Mouse (Mus musculus) heart, embryonic 14.5 days (tissue): ENCODE measurements around the gene Trak1. TPM values are rescaled to one million over a fixed set of nuclear protein-coding genes. Genes with fewer than 3 reads are reported as not detected.

Experiments
- ATAC-seq: fragments of 200-750 bp; cut with Nextera tagmentation; 2 replicates; pipeline ENCODE4 v1.8.0; 2017; ENCODE audit warnings: low read depth, moderate TSS enrichment; ENCODE audit not compliant: insufficient number of reproducible peaks, insufficient read depth, low FRiP score
- H3K27ac ChIP-seq, 2 experiments: fragments of 200-500 bp in 1 of 2; fragments of 300-500 bp in 1 of 2; sonication (generic) in 1 of 2; replicated peaks in 1 of 2; 2 replicates each; pipeline ENCODE4 v1.5.1; 2012 to 2014; ENCODE audit warnings: low read depth in 2 of 2, low read length in 2 of 2, control low read depth in 1 of 2, mild to moderate bottlenecking in 1 of 2, mixed read lengths in 1 of 2; ENCODE audit not compliant: control insufficient read depth in 1 of 2, insufficient read depth in 1 of 2
- H3K27me3 ChIP-seq: fragments of 300-500 bp; sonication (generic); 2 replicates; pipeline ENCODE4 v1.6.1; 2014; ENCODE audit warnings: mild to moderate bottlenecking, low read length, control low read depth; ENCODE audit not compliant: control insufficient read depth, insufficient read depth
- H3K36me3 ChIP-seq: fragments of 300-500 bp; sonication (generic); 2 replicates; pipeline ENCODE4 v1.6.1; 2014; ENCODE audit warnings: mild to moderate bottlenecking, control low read depth, low read length, mixed read lengths; ENCODE audit not compliant: control insufficient read depth, insufficient read depth
- H3K4me1 ChIP-seq, 2 experiments: fragments of 200-500 bp in 1 of 2; fragments of 300-500 bp in 1 of 2; sonication (generic) in 1 of 2; 2 replicates each; pipeline ENCODE4 v1.6.1; 2012 to 2014; ENCODE audit warnings: low read length in 2 of 2, control low read depth in 1 of 2, mixed read lengths in 1 of 2; ENCODE audit not compliant: control insufficient read depth in 2 of 2, insufficient read depth in 2 of 2
- H3K4me2 ChIP-seq: fragments of 300-500 bp; sonication (generic); 2 replicates; pipeline ENCODE4 v1.6.1; 2014; ENCODE audit warnings: mild to moderate bottlenecking, low read length
- H3K4me3 ChIP-seq, 2 experiments: fragments of 200-500 bp in 1 of 2; fragments of 300-500 bp in 1 of 2; sonication (generic) in 1 of 2; 2 replicates each; pipeline ENCODE4 v1.5.1; 2012 to 2014; ENCODE audit warnings: low read length in 2 of 2, mild to moderate bottlenecking in 2 of 2, control low read depth in 1 of 2, low read depth in 1 of 2, moderate library complexity in 1 of 2; ENCODE audit not compliant: control insufficient read depth in 1 of 2, insufficient read depth in 1 of 2
- H3K9ac ChIP-seq: fragments of 300-500 bp; sonication (generic); 2 replicates; pipeline ENCODE4 v1.6.1; 2014; ENCODE audit warnings: mild to moderate bottlenecking, low read length
- H3K9me3 ChIP-seq: fragments of 300-500 bp; sonication (generic); 2 replicates; pipeline ENCODE4 v1.6.1; 2016; ENCODE audit warnings: low read length, control low read depth; ENCODE audit not compliant: control insufficient read depth
- WGBS: fragments of 180-500 bp; shearing (Covaris S2); extraction: QIAGEN DNeasy Blood & Tissue Kit; methylation state at CpG from one replicate; pipeline ENCODE4 v1.1.7; 2014; 5-methylcytosine and 5-hydroxymethylcytosine counted together
- polyA plus RNA-seq: library from polyadenylated mRNA; unstranded; fragments of >200 nt; fragmentation: Nextera tagmentation; extraction: Ambion mirVana; gene quantifications from 2 replicates; pipeline ENCODE4 v1.2.1, GENCODE M21; 2014

The Trak1 gene
- 41.3 and 42.1 TPM in 2 replicates for polyA plus RNA-seq

GRCm38 (mm10) chr9:121297171-121298064 is at the start of gene Trak1:
Gene Trak1 (plus strand): TSS chr9:121297502.
- WGBS, result under 1% methylated on average over 98 of the region's 116 CpGs
- Histone ChIP-seq H3K9me3 (no peaks in the 10 kb centered on the region), H3K4me3 (peak within 1 kb of the TSS; percentile 85 to 90), H3K36me3 (peaks cover 3% of the 10 kb centered on the region; the same call in 1 of the 2 replicates), H3K27me3 (no peaks in the 10 kb centered on the region), H3K4me1 (peaks cover 26 to 31% of the 10 kb centered on the region in 2 experiments), H3K27ac (peak within 1 kb of the TSS; percentile 84 to 86), H3K9ac (peak within 1 kb of the TSS; percentile 99), H3K4me2 (peak within 1 kb of the TSS; percentile 97)
- ATAC-seq, result peak; percentile 86

GRCm38 (mm10) chr9:121247956-121248775 is 49.1 kb upstream of the Trak1 start:
- Histone ChIP-seq H3K4me1 (no peaks in the 10 kb centered on the region), H3K4me3 (no peak overlapping the region), H3K9ac (no peak overlapping the region), H3K4me2 (no peak overlapping the region), H3K9me3 (no peaks in the 10 kb centered on the region), H3K27ac (no peak overlapping the region), H3K36me3 (no peaks in the 10 kb centered on the region), H3K27me3 (no peaks in the 10 kb centered on the region)
- no peak for ATAC-seq
- 58% methylated on average over 12 of the region's 12 CpGs for WGBS

- Histone ChIP-seq H3K9me3 (no peaks in the 10 kb centered on the region), H3K36me3 (no peaks in the 10 kb centered on the region), H3K27ac (no peak overlapping the region), H3K4me3 (no peak overlapping the region), H3K27me3 (no peaks in the 10 kb centered on the region), H3K4me2 (no peak overlapping the region), H3K4me1 (no peaks in the 10 kb centered on the region), H3K9ac (no peak overlapping the region)
- ATAC-seq, result no peak
- 40% methylated on average over 14 of the region's 14 CpGs for WGBS
Measured at GRCm38 (mm10) chr9:121249805-121250204, 47.5 kb upstream of the Trak1 start.

- H3K9ac ChIP-seq, result no peak overlapping the region
- H3K9me3 ChIP-seq, result no peaks in the 10 kb centered on the region
- no peak for ATAC-seq
- no peaks in the 10 kb centered on the region for H3K4me1 ChIP-seq
- H3K36me3 ChIP-seq, result no peaks in the 10 kb centered on the region
- WGBS, result 87% methylated on average over 11 of the region's 11 CpGs
- H3K4me3 ChIP-seq, result no peak overlapping the region
- H3K4me2 ChIP-seq, result no peak overlapping the region
- H3K27me3 ChIP-seq, result no peaks in the 10 kb centered on the region
- no peak overlapping the region for H3K27ac ChIP-seq
Measured at GRCm38 (mm10) chr9:121250854-121251253, 46.4 kb upstream of the Trak1 start.

- Histone ChIP-seq H3K36me3 (no peaks in the 10 kb centered on the region), H3K9me3 (no peaks in the 10 kb centered on the region), H3K27me3 (no peaks in the 10 kb centered on the region), H3K9ac (no peak overlapping the region), H3K4me1 (no peaks in the 10 kb centered on the region), H3K4me2 (no peak overlapping the region), H3K4me3 (no peak overlapping the region), H3K27ac (no peak overlapping the region)
- WGBS, result 68% methylated on average over 2 of the region's 2 CpGs
- no peak for ATAC-seq
Measured at GRCm38 (mm10) chr9:121253983-121254382, 43.3 kb upstream of the Trak1 start.

- Histone ChIP-seq H3K4me3 (no peak overlapping the region), H3K9me3 (no peaks in the 10 kb centered on the region), H3K4me2 (no peak overlapping the region), H3K4me1 (no peaks in the 10 kb centered on the region), H3K36me3 (no peaks in the 10 kb centered on the region), H3K27me3 (no peaks in the 10 kb centered on the region), H3K9ac (no peak overlapping the region), H3K27ac (no peak overlapping the region)
- WGBS, result 90% methylated on average over 13 of the region's 13 CpGs
- no peak for ATAC-seq
Measured at GRCm38 (mm10) chr9:121254761-121255160, 42.5 kb upstream of the Trak1 start.

GRCm38 (mm10) chr9:121257106-121257505 is 40.2 kb upstream of the Trak1 start:
- H3K27ac ChIP-seq, result no peak overlapping the region
- H3K4me2 ChIP-seq, result no peak overlapping the region
- no peak overlapping the region for H3K4me3 ChIP-seq
- 76% methylated on average over 9 of the region's 9 CpGs for WGBS
- H3K9ac ChIP-seq, result no peak overlapping the region
- H3K9me3 ChIP-seq, result no peaks in the 10 kb centered on the region
- no peak for ATAC-seq
- H3K36me3 ChIP-seq, result no peaks in the 10 kb centered on the region
- H3K27me3 ChIP-seq, result no peaks in the 10 kb centered on the region
- H3K4me1 ChIP-seq, result no peaks in the 10 kb centered on the region
